Mouse (Mus musculus) cerebellum, postnatal 14 days (tissue): Measurements from ENCODE around the gene Klhl21.

ENCODE experiments used
- DNase-seq, 2 experiments: peaks; one replicate each; pipeline ENCODE4 v3.0.0; 2021; ENCODE audit warnings: mixed read lengths in 2 of 2

Gene Klhl21

DNA sequence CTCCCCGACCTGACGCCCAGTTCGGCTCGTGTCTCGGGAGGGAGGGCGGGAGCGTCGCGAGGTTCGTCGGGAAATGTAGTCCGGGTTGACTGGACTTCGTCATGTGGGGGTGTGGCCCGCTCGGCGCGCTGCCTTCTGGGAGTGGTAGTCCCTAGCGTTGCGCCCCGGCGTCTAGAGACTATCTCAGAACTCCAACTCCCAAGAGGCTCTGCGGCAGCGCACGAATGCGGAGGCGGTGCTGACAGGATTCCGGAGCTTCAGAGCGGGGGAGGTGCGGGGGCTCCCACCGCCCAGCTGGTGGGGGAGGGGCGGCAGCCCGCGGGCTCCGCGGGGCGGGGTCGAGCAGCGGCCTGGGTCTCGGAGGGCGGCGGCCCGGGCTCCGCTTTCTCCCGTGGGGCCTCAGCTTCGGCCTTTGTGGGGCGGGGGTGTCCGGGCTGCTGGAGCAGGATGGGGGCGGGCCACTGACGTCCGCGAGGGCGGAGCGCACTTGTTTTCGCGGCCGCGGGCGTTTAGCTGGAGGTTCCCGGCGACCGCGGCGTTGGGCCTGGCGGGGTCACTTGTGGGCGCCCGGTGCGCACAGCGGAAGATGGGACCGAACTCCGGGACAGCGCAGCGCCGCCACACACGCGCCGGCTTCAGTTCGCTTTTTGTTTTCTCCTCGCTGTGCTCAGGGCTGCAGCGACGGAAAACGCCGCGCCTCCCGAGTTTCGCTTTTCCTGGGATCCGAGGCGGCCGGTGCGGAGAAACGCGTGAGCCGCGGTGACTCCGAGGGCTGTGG, 12.2 kb upstream of the Klhl21 start, which contains the start of gene Phf13:
Phf13 (minus strand) TSS at position 86 of the 778 bp plus-strand sequence.
- DNase-seq = peak; percentile 99

DNA sequence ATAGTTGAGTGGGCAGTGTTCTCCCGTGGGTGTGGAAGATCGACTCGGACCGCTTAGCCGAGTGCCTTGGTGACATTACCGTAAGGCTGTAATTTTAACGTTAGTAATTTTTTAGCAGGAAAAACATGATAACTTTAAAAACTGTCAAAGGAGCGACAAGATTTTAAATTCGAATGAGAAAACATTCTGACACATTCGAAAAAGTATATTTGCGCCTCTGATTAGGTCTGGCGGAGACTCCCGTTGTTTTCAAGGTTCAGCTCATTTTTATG, 11.7 kb upstream of the Klhl21 start:
- DNase-seq = no peak

DNA sequence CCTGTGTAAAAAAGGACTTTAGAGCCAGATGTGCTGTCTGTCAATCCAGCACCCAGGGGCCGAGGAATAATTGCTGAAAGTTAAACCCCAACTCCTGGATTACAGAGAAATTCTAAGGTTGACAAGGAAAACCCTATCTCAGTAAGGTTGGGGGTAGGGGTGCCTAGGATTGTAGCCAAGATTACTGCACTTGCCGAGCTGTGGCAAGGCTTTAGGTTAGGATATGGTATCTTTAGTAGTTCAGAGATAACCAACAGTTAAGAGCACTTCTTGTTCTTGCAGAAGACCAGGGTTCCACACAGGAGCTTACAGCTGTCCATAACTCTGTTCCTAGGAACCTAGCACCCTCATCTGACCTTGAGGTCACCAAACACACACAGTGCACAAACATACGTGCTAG, 10.9 kb upstream of the Klhl21 start:
- DNase-seq = no peak

DNA sequence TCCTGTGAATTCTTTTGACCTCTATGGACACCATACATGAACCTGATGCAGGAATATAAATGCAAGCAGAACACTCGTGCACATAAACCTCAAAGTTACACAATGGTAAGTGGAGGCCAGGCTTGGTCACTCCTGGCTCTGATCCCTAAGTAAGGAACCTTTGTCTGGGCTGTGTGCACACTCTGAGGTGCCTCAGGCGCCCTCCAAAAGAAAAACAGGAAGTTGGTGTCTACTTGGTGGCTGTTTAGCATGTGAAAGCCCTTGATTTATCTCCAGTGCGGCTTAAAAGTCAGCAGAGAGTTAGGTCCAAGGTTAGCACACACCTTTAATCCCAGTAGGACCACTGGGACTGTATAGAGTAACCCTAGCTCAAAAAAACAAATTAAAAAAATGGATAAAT, 9.1 kb upstream of the Klhl21 start:
- DNase-seq = no peak

DNA sequence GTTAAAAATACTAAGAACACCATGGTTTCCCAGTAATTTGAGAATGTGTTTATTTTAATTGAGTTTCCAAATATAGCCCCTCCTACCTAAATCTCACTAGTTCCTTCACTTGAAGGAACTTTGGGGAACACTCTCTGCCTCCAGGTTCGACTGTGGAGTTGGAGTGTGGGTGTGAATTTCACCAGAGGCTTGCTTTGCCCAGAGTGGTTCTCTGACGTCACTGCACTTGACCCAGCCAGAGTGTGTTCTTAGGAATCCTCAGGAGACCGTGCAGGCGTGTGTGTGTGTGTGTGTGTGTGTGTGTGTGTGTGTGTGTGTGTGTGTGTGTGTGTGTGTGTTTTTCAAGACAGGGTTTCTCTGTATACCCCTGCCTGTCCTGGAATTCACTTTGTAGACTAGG, 7.7 kb upstream of the Klhl21 start:
- no peak for DNase-seq

- DNase-seq = no peak
Measured at GRCm38 (mm10) chr4:152001335-152001734, 7.3 kb upstream of the Klhl21 start.

GRCm38 (mm10) chr4:152002063-152002462, 6.5 kb upstream of the Klhl21 start:
- no peak for DNase-seq

DNA sequence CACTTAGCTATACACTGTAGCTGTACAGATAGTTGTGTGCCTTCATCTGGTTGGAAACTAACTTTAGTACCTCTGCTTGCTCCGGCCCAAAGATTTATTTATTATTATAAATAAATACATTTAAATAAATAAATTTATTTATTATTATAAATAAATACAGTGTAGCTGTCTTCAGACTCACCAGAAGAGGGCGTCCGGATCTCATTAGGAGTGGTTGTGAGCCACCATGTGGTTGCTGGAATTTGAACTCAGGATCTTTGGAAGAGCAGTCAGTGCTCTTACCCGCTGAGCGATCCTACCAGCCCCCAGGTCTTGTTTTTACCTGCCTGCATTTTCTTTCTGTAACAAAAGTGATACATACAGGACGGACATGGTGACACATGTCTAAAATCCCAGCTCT, 2.5 kb upstream of the Klhl21 start:
- DNase-seq = no peak

GRCm38 (mm10) chr4:152006812-152007211, 1.8 kb upstream of the Klhl21 start:
- no peak for DNase-seq

GRCm38 (mm10) chr4:152007481-152008147, 989 bp upstream of the Klhl21 start:
- no peak for DNase-seq

DNA sequence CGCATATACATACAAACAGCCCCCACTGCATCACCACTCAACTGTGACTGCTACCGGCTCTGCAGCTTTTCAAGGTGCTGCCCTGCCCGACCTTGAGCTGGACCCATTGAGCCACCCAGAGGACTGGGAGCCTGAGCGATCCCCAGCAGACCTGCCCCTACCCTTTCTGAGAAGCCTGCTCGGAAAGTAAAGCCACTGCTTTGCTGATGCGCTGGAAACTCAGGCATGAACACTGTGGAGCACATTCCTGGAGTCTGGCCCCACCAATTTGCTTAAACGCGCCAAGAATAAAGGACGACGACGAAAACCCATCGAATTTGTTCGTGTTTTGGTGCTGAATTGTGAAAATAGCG, 479 bp upstream of the Klhl21 start:
- no peak for DNase-seq

- DNase-seq = peak; percentile 77 to 81
Measured at GRCm38 (mm10) chr4:152009076-152010051, 761 bp downstream of the Klhl21 start.

- no peak for DNase-seq
Measured at GRCm38 (mm10) chr4:152010091-152010706, 1.6 kb downstream of the Klhl21 start.

- peak; percentile 52 to 66 for DNase-seq
Measured at GRCm38 (mm10) chr4:152010707-152011134, 2.1 kb downstream of the Klhl21 start.

DNA sequence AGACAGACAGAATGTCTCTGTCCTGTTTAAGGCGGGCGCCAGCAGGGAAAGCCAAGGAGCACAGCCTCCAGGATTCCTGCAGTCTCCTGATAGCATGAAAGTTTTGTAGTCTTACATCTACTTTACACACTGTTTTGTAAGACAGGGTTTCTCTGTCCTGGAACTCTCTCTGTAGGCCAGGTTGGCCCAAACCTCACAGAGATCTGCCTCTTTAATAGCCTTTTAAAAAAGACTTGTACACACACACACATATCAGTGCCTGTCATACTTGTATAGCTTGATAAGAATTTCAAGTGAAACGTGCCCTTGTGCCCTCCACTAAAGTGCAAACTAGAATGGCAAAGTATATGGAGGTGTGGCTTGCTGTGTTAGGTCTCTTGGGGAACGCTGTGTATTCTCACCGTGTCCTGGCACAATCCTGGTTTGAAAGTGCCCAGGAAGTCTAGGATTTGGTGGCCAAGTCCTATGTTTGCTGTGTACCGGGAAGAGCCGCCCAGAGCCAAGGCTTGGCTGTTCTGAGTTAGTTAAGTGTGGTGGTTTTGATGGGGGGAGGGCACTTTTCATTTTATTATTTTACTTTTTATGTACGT, 2.7 kb downstream of the Klhl21 start:
- no peak for DNase-seq

GRCm38 (mm10) chr4:152012109-152012508, 3.5 kb downstream of the Klhl21 start:
- DNase-seq = no peak

DNA sequence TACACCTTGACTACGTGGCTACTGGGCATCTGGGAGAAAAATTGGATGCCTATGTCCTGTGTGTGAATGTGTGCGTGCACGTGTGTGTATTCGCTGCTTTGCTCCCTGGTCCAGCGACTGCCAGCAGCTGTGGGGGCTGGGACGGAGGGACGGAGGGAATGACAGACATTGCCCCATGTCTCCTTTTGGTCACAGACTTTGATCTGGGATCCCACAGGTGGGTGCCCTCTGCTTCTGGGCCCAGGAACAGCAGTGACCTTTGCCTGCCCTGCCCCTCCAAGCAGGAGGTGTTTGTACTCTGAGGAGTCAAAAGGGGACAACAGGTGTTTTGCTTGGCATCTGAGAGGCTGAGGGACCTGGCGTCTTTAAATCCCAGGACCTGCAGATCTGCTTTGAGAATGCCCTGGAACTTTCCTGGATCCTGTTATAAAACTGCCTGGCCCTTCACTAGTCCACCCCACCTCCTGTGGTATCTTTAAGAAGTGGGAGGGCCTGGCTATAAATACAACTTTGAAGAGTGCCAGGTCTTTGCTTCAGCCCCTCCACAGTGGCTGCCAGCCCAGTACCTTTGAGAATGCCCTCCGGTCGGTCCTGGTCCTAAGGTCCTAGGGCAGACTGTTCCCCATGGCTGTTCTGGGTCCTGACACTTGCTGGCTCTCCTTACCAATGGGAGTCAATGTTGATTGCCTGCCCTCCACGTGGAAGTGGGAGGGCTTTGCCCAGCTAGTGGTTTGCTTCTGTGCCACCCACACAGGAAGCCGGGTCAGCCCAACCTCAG, 4.6 kb downstream of the Klhl21 start:
- DNase-seq = peak in 1 of 2 experiments; percentile 16

DNA sequence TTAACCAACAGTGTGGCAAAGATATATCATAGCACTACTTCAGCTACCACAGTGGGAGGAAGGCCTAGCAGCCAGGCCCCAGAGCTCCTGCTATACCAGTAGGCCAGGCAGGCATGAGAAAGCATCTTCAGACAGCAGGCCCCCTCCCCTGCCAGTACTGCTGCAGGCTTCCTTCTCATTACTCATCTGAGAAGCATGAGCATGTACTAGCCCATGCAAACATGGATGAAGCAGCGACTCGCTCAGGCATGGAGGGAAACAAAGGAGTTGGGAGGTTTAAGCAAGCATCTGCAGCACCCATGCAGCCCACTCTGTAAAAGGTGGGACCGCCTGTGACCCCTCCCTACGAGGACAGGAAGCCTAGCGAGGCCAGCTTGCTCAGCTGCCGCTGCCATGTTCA, 10.5 kb downstream of the Klhl21 start:
- DNase-seq = no peak

GRCm38 (mm10) chr4:152020024-152020423, 11.4 kb downstream of the Klhl21 start:
- DNase-seq = no peak

GRCm38 (mm10) chr4:152021568-152022097, 13.0 kb downstream of the Klhl21 start:
- DNase-seq = no peak

DNA sequence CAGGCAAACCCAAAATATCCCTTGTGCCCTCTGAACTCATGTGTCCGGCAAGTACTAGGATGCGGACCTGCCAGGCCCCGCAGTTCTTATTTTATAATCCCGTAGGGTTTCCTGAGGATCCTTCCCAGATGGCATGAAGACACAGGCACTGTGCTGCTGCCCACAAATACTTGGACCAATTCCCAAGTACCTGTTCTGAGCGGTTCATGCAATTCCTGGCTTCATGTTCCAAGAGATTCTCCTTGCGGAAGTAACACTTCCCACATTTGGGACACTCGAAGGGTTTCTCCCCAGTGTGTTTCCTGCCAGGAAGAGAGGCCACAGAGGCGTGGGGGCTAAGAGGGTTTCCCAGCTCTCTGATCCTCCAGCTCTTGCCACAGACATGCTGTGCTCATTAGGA, 13.9 kb downstream of the Klhl21 start:
- DNase-seq = peak in 1 of 2 experiments; percentile 47
